In the genomic region with DNA sequence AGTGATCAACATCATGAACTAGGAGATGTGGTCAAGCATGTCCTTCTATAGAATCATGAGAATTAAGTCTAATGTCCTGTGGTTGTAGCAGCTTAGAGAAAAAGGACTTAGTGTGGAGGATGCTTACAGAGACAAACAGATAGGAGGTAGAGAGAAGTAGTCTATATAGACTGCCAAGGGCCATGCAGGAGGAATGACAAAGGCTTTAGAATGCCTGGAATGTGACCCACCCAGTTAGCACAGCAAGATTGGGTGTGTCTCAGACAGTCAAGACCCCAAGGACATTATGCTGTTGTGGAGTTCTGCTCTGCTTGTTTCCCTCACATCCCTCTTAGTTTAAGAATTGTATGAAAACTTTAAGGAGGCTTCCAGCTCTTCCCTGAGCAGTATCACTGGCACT, we compare ENCODE assay signal across 26 mouse cellular contexts.
DNase-seq lines count a peak whose midpoint lies in the region; ATAC-seq and TF ChIP-seq lines count a peak whose summit lies in the region.
"Had no signal": no experiment of that assay in that cellular context is flagged by ENCODE, and none has a peak within 500 bp of the region (broad histone marks: within the 10 kb centered on the region; RNA-seq: fewer than 3 reads in every experiment).

No protein-coding gene starts in this region.

- no peak overlapping the region for H3K4me2 ChIP-seq in liver, postnatal 0 days (ENCODE audit: low read depth, low read length)
- H3K4me2 ChIP-seq: embryonic facial prominence, embryonic 15.5 days; heart, embryonic 12.5 days; heart, embryonic 15.5 days; hindbrain, embryonic 14.5 days had no signal

- peak; percentile 57 for DNase-seq in ES-E14 (ENCODE audit: low read depth, low spot score)
- peak; percentile 39 for DNase-seq in WW6 (ENCODE audit: low read depth, low spot score)
- DNase-seq in liver, postnatal 0 days = no peak
- DNase-seq in lung, postnatal 10 days = no peak
- no peak for DNase-seq in lung, adult 2 months
- DNase-seq: adrenal gland, adult 2 months; adrenal gland, postnatal 14 days; cerebellum, adult 11 months; cerebellum, adult 9-11 months; forebrain, postnatal 0 days; gastrocnemius, postnatal 25 days; heart, adult 18-20 months; heart, postnatal 10 days; heart, postnatal 36 days; kidney, adult 18-20 months had no signal

- H3K27me3 ChIP-seq in ES-Bruce4 (ENCODE audit: control insufficient read depth, insufficient read depth, low read length, poor library complexity, severe bottlenecking) = no peaks in the 10 kb centered on the region
- H3K27me3 ChIP-seq in liver, postnatal 0 days (ENCODE audit: insufficient read depth, low read length) = no peaks in the 10 kb centered on the region
- H3K27me3 ChIP-seq: embryonic facial prominence, embryonic 15.5 days; heart, embryonic 12.5 days; heart, embryonic 15.5 days had no signal

- H3K36me3 ChIP-seq in ES-Bruce4 (ENCODE audit: control insufficient read depth, insufficient read depth, low read length, poor library complexity, severe bottlenecking) (no peaks in the 10 kb centered on the region), ES-E14 (ENCODE audit: control insufficient read depth, insufficient read depth, low read length, poor library complexity, severe bottlenecking) (no peaks in the 10 kb centered on the region)
- no peaks in the 10 kb centered on the region for H3K36me3 ChIP-seq in liver, postnatal 0 days (replicated peaks; ENCODE audit: insufficient read depth, low read length)
- H3K36me3 ChIP-seq: embryonic facial prominence, embryonic 15.5 days; heart, embryonic 12.5 days; heart, embryonic 15.5 days; hindbrain, embryonic 10.5 days had no signal

- ATAC-seq in liver, postnatal 0 days = no peak
- ATAC-seq: forebrain, embryonic 14.5 days; forebrain, postnatal 0 days; hindbrain, postnatal 0 days; inflammation-experienced regulatory T-cells, adult 6 months; intestine, embryonic 16.5 days; Patski had no signal

- in situ Hi-C loops in ES-E14 (cut with MboI; ENCODE audit: low sequenced_read_pairs in 2 of 2, unreplicated experiment in 2 of 2) = no loop called here

- no peak overlapping the region for H3K9ac ChIP-seq in ES-Bruce4 (ENCODE audit: low read depth, poor library complexity, severe bottlenecking)
- no peak overlapping the region for H3K9ac ChIP-seq in ES-E14 (ENCODE audit: insufficient read depth, low read depth, low read length, poor library complexity, severe bottlenecking)
- no peak overlapping the region for H3K9ac ChIP-seq in liver, postnatal 0 days (replicated peaks)
- H3K9ac ChIP-seq: embryonic facial prominence, embryonic 15.5 days; forebrain, postnatal 0 days; heart, embryonic 12.5 days; heart, embryonic 15.5 days; hindbrain, embryonic 14.5 days had no signal

- H3K4me3 ChIP-seq in ES-Bruce4 (ENCODE audit: low read depth, low read length) = no peak overlapping the region
- H3K4me3 ChIP-seq in ES-E14 (ENCODE audit: insufficient read depth in 1 of 2, low read depth in 1 of 2, low read length in 2 of 2, poor library complexity in 1 of 2, severe bottlenecking in 1 of 2) = peak overlapping the region in 1 of 2 experiments; percentile 79; a peak in 2 of 4 replicates
- no peak overlapping the region for H3K4me3 ChIP-seq in liver, postnatal 0 days (ENCODE audit: low read depth, low read length)
- no peak overlapping the region for H3K4me3 ChIP-seq in lung, adult 2 months (replicated peaks; ENCODE audit: extremely low read depth, low read depth, low read length)
- H3K4me3 ChIP-seq: embryonic facial prominence, embryonic 15.5 days; heart, embryonic 12.5 days; heart, embryonic 15.5 days; hindbrain, embryonic 10.5 days had no signal

- peak overlapping the region; percentile 86 for H3K27ac ChIP-seq in ES-Bruce4 (ENCODE audit: insufficient read depth, low read length)
- H3K27ac ChIP-seq in ES-E14 (ENCODE audit: insufficient read depth, low read depth, low read length, poor library complexity, severe bottlenecking) = peak overlapping the region; percentile 88; the same call in 1 of the 2 replicates
- no peak overlapping the region for H3K27ac ChIP-seq in liver, postnatal 0 days (ENCODE audit: low read depth)
- H3K27ac ChIP-seq: embryonic facial prominence, embryonic 15.5 days; heart, embryonic 15.5 days; hindbrain, embryonic 10.5 days; hindbrain, embryonic 14.5 days; hindbrain, postnatal 0 days had no signal

- no peak for TF ChIP-seq CTCF in ES-Bruce4 (IDR thresholded peaks at IDR 0.05; ENCODE audit: low read depth, low read length)
- TF ChIP-seq CTCF in liver, postnatal 0 days (IDR thresholded peaks at IDR 0.05; ENCODE audit: low read depth) = no peak
- no peak for TF ChIP-seq CTCF in lung, adult 2 months (IDR thresholded peaks at IDR 0.05; ENCODE audit: insufficient read depth, low read length)

- 0 out of 2 replicates have a peak, but pooled peaks have one; percentile 51 for TF ChIP-seq EP300 in ES-Bruce4 (IDR thresholded peaks at IDR 0.05; ENCODE audit: insufficient read depth, low read depth, low read length)
- TF ChIP-seq EP300 in liver, postnatal 0 days (IDR thresholded peaks at IDR 0.05; ENCODE audit: low read depth) = no peak

- H3K4me1 ChIP-seq in ES-Bruce4 (ENCODE audit: control insufficient read depth, insufficient read depth, low read length) (no peaks in the 10 kb centered on the region), ES-E14 (ENCODE audit: control insufficient read depth in 2 of 2, insufficient read depth in 2 of 2, low read length in 2 of 2, poor library complexity in 1 of 2) (peaks cover 0 to 5% of the 10 kb centered on the region in 2 experiments; a peak in 2 of 4 replicates)
- no peaks in the 10 kb centered on the region for H3K4me1 ChIP-seq in liver, postnatal 0 days (ENCODE audit: insufficient read depth)
- no peaks in the 10 kb centered on the region for H3K4me1 ChIP-seq in lung, adult 2 months (ENCODE audit: control insufficient read depth, insufficient read depth, low read length)
- H3K4me1 ChIP-seq: embryonic facial prominence, embryonic 15.5 days; heart, embryonic 12.5 days; heart, embryonic 15.5 days; hindbrain, embryonic 10.5 days had no signal

- peaks cover 10% of the 10 kb centered on the region for H3K9me3 ChIP-seq in ES-Bruce4 (replicated peaks; ENCODE audit: control insufficient read depth, insufficient read depth, low read length, poor library complexity, severe bottlenecking)
- H3K9me3 ChIP-seq in ES-E14 (ENCODE audit: control insufficient read depth, insufficient read depth, low read depth, low read length) = no peaks in the 10 kb centered on the region
- H3K9me3 ChIP-seq in liver, postnatal 0 days (ENCODE audit: low read length) = no peaks in the 10 kb centered on the region; the same call in 1 of the 2 replicates
- H3K9me3 ChIP-seq: embryonic facial prominence, embryonic 15.5 days; heart, embryonic 12.5 days; heart, embryonic 15.5 days; hindbrain, embryonic 10.5 days had no signal

- no peak for TF ChIP-seq POLR2A in ES-Bruce4 (IDR thresholded peaks at IDR 0.05; ENCODE audit: insufficient read depth, low read length)
- TF ChIP-seq POLR2A in lung, adult 2 months (IDR thresholded peaks at IDR 0.05; ENCODE audit: borderline replicate concordance, extremely low read depth, low read depth, low read length) = no peak

TF ChIP-seq in ES-E14, 5 proteins besides CTCF, POLR2A, EP300 and RAD21:
- no peak for TF ChIP-seq ZC3H11A (IDR thresholded peaks at IDR 0.05; ENCODE audit: borderline replicate concordance, low read depth, low read length)
- no peak for TF ChIP-seq MAFK (IDR thresholded peaks at IDR 0.05; ENCODE audit: insufficient read depth, low read depth, low read length)
- no peak for TF ChIP-seq HCFC1 (IDR thresholded peaks at IDR 0.05; ENCODE audit: borderline replicate concordance, insufficient read depth, low read length)
- TF ChIP-seq ZNF384 (IDR thresholded peaks at IDR 0.05; ENCODE audit: low read depth, low read length) = no peak
- TF ChIP-seq CHD2 (IDR thresholded peaks at IDR 0.05; ENCODE audit: low read depth, low read length) = no peak

Comparison
In these comparisons a context has a peak if more than half of its experiments do, and no peak if none do; other contexts are left out.
1. DNase-seq: peak in ES-E14 (single experiment) and WW6 (single experiment); none in liver, postnatal 0 days (single experiment), lung, postnatal 10 days (single experiment) and lung, adult 2 months (single experiment).